Mouse (Mus musculus): Measurements from ENCODE around the gene Trmt44.

DNA sequence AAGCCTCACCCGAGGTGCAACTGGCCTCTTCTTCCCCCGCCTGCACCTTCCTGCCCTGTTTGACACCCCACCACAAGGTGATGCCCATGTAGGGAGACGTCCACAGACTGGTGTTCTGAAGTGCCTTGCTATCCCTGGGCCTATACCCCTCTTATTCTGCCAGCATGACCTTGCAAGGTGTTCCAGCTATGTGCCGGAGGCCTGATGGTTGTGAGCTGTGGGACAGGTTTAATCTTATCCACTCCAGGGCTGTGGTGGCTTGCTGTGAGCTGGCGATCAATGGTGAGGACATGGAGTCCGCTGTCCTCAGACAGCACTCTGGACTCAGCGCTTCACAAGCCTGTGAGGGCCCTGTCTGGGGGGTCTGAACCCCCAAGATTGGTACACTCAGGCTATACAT is 35.5 kb upstream of the Trmt44 start:
- TF ChIP-seq POLR2A (IDR thresholded peaks at IDR 0.05; ENCODE audit: borderline replicate concordance, control insufficient read depth, low read depth, low read length) = no peak
- no peak for TF ChIP-seq CTCF (IDR thresholded peaks at IDR 0.05; ENCODE audit: control insufficient read depth, insufficient read depth, low read length)
